Mouse (Mus musculus): Measurements from ENCODE around the gene Bloc1s4. TPM values are rescaled to one million over a fixed set of nuclear protein-coding genes. Genes with fewer than 3 reads are reported as not detected.

Bloc1s4 gene
- polyA plus RNA-seq, 1 experiment from 2014 or later = 23.5 TPM

DNA sequence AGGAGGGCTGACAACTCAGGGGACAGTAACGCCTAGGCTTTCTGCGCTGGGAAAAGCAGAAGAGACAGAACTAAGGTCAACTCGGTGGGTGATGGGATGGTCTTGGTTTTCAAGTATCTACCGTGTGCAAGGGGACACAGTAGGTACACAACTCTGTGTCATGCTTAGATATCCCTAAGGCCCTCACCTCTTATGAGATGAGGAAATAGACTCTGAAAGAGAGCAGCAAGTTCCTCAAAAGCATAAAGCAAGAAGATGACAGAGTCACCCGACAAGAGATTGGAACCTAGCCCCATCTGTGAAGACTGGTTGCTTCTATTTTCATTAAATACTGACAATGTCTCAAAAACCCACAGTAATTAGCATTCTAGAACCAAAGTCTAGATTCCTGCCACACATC lies 42.7 kb downstream of the Bloc1s4 start:
- H3K27ac ChIP-seq = no peak overlapping the region
- no peaks in the 10 kb centered on the region for H3K27me3 ChIP-seq (ENCODE audit: insufficient read depth, poor library complexity, severe bottlenecking)
- H3K9me3 ChIP-seq = no peaks in the 10 kb centered on the region
- no peaks in the 10 kb centered on the region for H3K4me1 ChIP-seq (replicated peaks)
- no peak for DNase-seq (ENCODE audit: low spot score)
- no peaks in the 10 kb centered on the region for H3K36me3 ChIP-seq
- no peak overlapping the region for H3K4me3 ChIP-seq
- 82% methylated on average over 5 of the region's 5 CpGs for WGBS

- Histone ChIP-seq H3K4me3 (no peak overlapping the region), H3K27ac (no peak overlapping the region), H3K36me3 (no peaks in the 10 kb centered on the region), H3K9me3 (no peaks in the 10 kb centered on the region), H3K27me3 (ENCODE audit: insufficient read depth, poor library complexity, severe bottlenecking) (no peaks in the 10 kb centered on the region), H3K4me1 (replicated peaks) (no peaks in the 10 kb centered on the region)
- DNase-seq (ENCODE audit: low spot score) = no peak
- WGBS = 85% methylated on average over 5 of the region's 5 CpGs
These were observed 43.1 kb downstream of the Bloc1s4 start for GRCm38 (mm10) chr5:36705390-36705789.

GRCm38 (mm10) chr5:36704684-36705083 lies 43.8 kb downstream of the Bloc1s4 start:
- Histone ChIP-seq H3K36me3 (no peaks in the 10 kb centered on the region), H3K9me3 (no peaks in the 10 kb centered on the region), H3K4me3 (no peak overlapping the region), H3K4me1 (replicated peaks) (no peaks in the 10 kb centered on the region), H3K27me3 (ENCODE audit: insufficient read depth, poor library complexity, severe bottlenecking) (peaks cover 1% of the 10 kb centered on the region; the same call in 1 of the 2 replicates), H3K27ac (no peak overlapping the region)
- whole genome bisulfite sequencing = 87% methylated on average over 6 of the region's 6 CpGs
- no peak for DNase-seq (ENCODE audit: low spot score)

DNA sequence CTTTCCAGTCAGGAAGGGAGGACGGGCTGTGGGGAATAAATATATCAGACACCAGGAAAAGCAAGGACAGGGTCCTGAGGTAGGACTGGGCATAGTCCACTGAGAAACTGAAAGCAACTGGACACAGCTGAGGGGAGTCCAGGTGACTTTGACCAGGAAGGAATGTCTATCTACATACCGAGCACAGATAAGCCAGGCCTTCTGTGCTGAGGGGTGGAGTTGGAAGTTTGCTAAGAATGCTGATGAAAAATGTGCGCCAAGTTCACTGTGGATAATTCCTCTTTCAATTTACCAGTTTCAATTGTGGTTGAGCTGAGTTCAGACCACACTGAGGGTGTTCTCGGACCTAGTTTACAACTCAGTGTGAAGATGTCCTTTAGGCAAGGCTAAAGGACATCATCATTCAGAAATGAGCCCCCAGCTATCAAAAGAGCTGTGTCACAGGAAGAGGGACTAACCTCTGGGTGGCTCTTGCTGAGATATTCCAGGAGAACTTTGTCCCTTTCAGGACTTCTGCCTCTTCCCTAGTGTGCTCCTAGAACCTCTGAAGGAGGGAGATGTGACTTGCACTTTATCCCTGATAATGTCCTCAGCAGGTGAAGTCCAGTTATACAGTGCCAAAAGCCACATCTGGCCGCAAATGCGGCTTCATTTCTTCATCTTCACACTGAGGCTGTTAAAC lies 47.4 kb downstream of the Bloc1s4 start:
- Histone ChIP-seq H3K4me1 (replicated peaks) (peaks cover 7% of the 10 kb centered on the region), H3K36me3 (no peaks in the 10 kb centered on the region), H3K9me3 (no peaks in the 10 kb centered on the region), H3K27ac (no peak overlapping the region), H3K4me3 (no peak overlapping the region), H3K27me3 (ENCODE audit: insufficient read depth, poor library complexity, severe bottlenecking) (peaks cover 4% of the 10 kb centered on the region)
- no peak for DNase-seq (ENCODE audit: low spot score)
- 84% methylated on average over 6 of the region's 6 CpGs for WGBS

DNA sequence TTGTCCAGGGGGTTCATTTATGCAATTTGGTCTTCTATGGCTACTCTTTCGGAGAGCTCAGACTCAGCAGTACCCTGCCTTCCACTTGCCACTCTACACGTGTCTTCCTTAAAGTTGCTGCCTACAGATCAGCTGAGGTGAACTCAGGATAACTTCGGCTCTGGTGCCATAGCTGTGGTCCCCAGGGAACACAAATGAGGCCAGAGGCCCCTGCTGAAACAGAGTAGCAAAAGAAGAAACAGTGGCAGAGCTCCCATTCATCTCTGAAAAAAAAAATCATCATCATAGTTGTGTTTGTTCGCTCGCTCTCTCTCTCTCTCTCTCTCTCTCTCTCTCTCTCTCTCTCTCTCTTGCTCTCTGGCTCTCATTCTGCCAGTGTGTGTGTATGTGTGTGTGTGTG lies 49.8 kb downstream of the Bloc1s4 start:
- no peak overlapping the region for H3K4me3 ChIP-seq
- H3K36me3 ChIP-seq = no peaks in the 10 kb centered on the region
- H3K27me3 ChIP-seq (ENCODE audit: insufficient read depth, poor library complexity, severe bottlenecking) = peaks cover 4% of the 10 kb centered on the region
- 69% methylated on average over 5 of the region's 5 CpGs for WGBS
- no peak overlapping the region for H3K27ac ChIP-seq
- no peaks in the 10 kb centered on the region for H3K9me3 ChIP-seq
- DNase-seq (ENCODE audit: low spot score) = no peak
- H3K4me1 ChIP-seq (replicated peaks) = peaks cover 20% of the 10 kb centered on the region

GRCm38 (mm10) chr5:36698067-36698670 lies 50.3 kb downstream of the Bloc1s4 start:
- Histone ChIP-seq H3K4me3 (no peak overlapping the region), H3K9me3 (no peaks in the 10 kb centered on the region), H3K36me3 (no peaks in the 10 kb centered on the region), H3K27ac (no peak overlapping the region), H3K4me1 (replicated peaks) (peaks cover 25% of the 10 kb centered on the region), H3K27me3 (ENCODE audit: insufficient read depth, poor library complexity, severe bottlenecking) (peaks cover 4% of the 10 kb centered on the region)
- WGBS = 80% methylated on average over 7 of the region's 7 CpGs
- DNase-seq (ENCODE audit: low spot score) = no peak

Other genes with a start within 250 kb of the Bloc1s4 start
- 37.1 and 44.4 TPM in 2 replicates for gene Tbc1d14, start 155.4 kb downstream of the Bloc1s4 start, polyA plus RNA-seq (2016; fragmentation: Nextera tagmentation; extraction: Ambion mirVana)
- gene D5Ertd579e, start 52.6 kb downstream of the Bloc1s4 start, polyA plus RNA-seq (2016; fragmentation: Nextera tagmentation; extraction: Ambion mirVana) = 25.9 and 28.2 TPM in 2 replicates
- gene Mrfap1, start 48.1 kb upstream of the Bloc1s4 start, polyA plus RNA-seq (2016; fragmentation: Nextera tagmentation; extraction: Ambion mirVana) = 423 and 451 TPM in 2 replicates
- 16.6 and 17.7 TPM in 2 replicates for gene Man2b2, start 82.0 kb upstream of the Bloc1s4 start, polyA plus RNA-seq (2016; fragmentation: Nextera tagmentation; extraction: Ambion mirVana)
- 1.1 and 1.6 TPM in 2 replicates for gene Ppp2r2c, start 119.9 kb upstream of the Bloc1s4 start, polyA plus RNA-seq (2016; fragmentation: Nextera tagmentation; extraction: Ambion mirVana)
- gene Wfs1, start 240.6 kb upstream of the Bloc1s4 start, polyA plus RNA-seq (2016; fragmentation: Nextera tagmentation; extraction: Ambion mirVana) = 8.4 and 9.2 TPM in 2 replicates

Measured in hindbrain, embryonic 10.5 days (tissue).